ENCODE assay signal across 31 mouse cellular contexts in the genomic region with DNA sequence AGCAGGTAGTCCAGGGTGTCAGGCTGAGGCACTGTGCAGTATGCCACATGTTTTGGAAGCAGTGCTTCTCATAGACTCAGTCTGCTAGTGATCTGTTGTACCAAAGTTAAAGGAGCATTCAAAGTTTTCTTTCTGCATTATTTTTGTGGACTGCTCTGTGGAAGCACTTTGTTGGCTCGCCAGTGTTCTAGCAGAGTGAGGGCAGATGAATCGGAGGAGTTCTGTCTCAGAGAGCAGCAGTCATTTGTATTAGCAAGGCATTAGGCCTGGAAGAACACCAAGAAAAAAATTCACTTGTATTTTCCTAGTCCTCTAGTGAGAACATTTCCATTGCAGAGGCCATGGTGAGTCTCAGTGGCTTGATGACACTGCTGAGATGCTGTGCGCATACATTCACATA.
DNase-seq lines count a peak whose midpoint lies in the region; ATAC-seq and TF ChIP-seq lines count a peak whose summit lies in the region.
"Had no signal": no experiment of that assay in that cellular context is flagged by ENCODE, and none has a peak within 500 bp of the region (broad histone marks: within the 10 kb centered on the region; RNA-seq: fewer than 3 reads in every experiment).

No protein-coding gene starts in this region.

- H3K4me2 ChIP-seq in intestine, embryonic 16.5 days (ENCODE audit: low read depth, low read length): no peak overlapping the region
- H3K4me2 ChIP-seq in intestine, postnatal 0 days (replicated peaks; ENCODE audit: low read depth): no peak overlapping the region
- H3K4me2 ChIP-seq: forebrain, embryonic 12.5 days; heart, embryonic 15.5 days; hindbrain, embryonic 12.5 days; intestine, embryonic 15.5 days; liver, embryonic 11.5 days; lung, embryonic 15.5 days; neural tube, embryonic 12.5 days had no signal

- 0 out of 2 replicates have a peak, but pooled peaks cover 4% of the 10 kb centered on the region for H3K4me1 ChIP-seq in intestine, embryonic 16.5 days (ENCODE audit: control insufficient read depth, insufficient read depth, low read length)
- H3K4me1 ChIP-seq in intestine, postnatal 0 days (replicated peaks; ENCODE audit: control insufficient read depth, insufficient read depth, low read length): peaks cover 10% of the 10 kb centered on the region
- peaks cover 2% of the 10 kb centered on the region; the same call in 1 of the 2 replicates for H3K4me1 ChIP-seq in olfactory bulb, adult 2 months (ENCODE audit: control insufficient read depth, insufficient read depth, low read length)
- H3K4me1 ChIP-seq: heart, embryonic 10.5 days; hindbrain, embryonic 12.5 days; intestine, embryonic 15.5 days; lung, embryonic 15.5 days; midbrain, embryonic 10.5 days; neural tube, embryonic 12.5 days had no signal

- H3K36me3 ChIP-seq in intestine, embryonic 16.5 days (ENCODE audit: control insufficient read depth, insufficient read depth, low read length): no peaks in the 10 kb centered on the region
- H3K36me3 ChIP-seq in intestine, postnatal 0 days (ENCODE audit: control insufficient read depth, insufficient read depth): no peaks in the 10 kb centered on the region
- H3K36me3 ChIP-seq: forebrain, embryonic 12.5 days; G1E; heart, embryonic 10.5 days; heart, embryonic 15.5 days; hindbrain, embryonic 12.5 days; intestine, embryonic 15.5 days; lung, embryonic 15.5 days; midbrain, embryonic 10.5 days; neural tube, embryonic 12.5 days had no signal

- peak overlapping the region; percentile 56 for H3K27ac ChIP-seq in intestine, embryonic 16.5 days (ENCODE audit: low read length)
- H3K27ac ChIP-seq in intestine, postnatal 0 days (ENCODE audit: low read depth, low read length): no peak overlapping the region
- 0 out of 2 replicates have a peak overlapping the region, but pooled peaks have one; percentile 6 for H3K27ac ChIP-seq in olfactory bulb, adult 2 months (ENCODE audit: insufficient read depth, low read depth, low read length)
- H3K27ac ChIP-seq: forebrain, embryonic 12.5 days; heart, embryonic 10.5 days; heart, embryonic 15.5 days; hindbrain, embryonic 12.5 days; hindbrain, postnatal 0 days; intestine, embryonic 15.5 days; lung, embryonic 15.5 days; midbrain, embryonic 10.5 days; neural tube, embryonic 12.5 days; stomach, postnatal 0 days had no signal

- H3K27me3 ChIP-seq in intestine, embryonic 16.5 days (replicated peaks; ENCODE audit: control insufficient read depth, insufficient read depth, low read length): no peaks in the 10 kb centered on the region
- H3K27me3 ChIP-seq in intestine, postnatal 0 days (replicated peaks; ENCODE audit: control insufficient read depth, insufficient read depth, low read length): no peaks in the 10 kb centered on the region
- H3K27me3 ChIP-seq: forebrain, embryonic 12.5 days; heart, embryonic 15.5 days; hindbrain, embryonic 12.5 days; intestine, embryonic 15.5 days; lung, embryonic 15.5 days; neural tube, embryonic 12.5 days; Patski had no signal

- no peak for ATAC-seq in intestine, embryonic 16.5 days
- ATAC-seq in intestine, postnatal 0 days: no peak
- ATAC-seq: hindbrain, postnatal 0 days; intestine, embryonic 15.5 days; midbrain, embryonic 16.5 days had no signal

- peak; percentile 54 for DNase-seq in layer of hippocampus, adult 11-12 months (ENCODE audit: low spot score)
- DNase-seq in layer of hippocampus, postnatal 25 days (ENCODE audit: extremely low spot score in 1 of 2, low spot score in 1 of 2): no peak
- DNase-seq in layer of hippocampus, adult 8-10 months (ENCODE audit: low spot score in 2 of 2): peak; percentile 50 to 56
- DNase-seq in spleen, postnatal 14 days (ENCODE audit: low spot score in 2 of 2): no peak
- no peak for DNase-seq in ovary, postnatal 14 days (ENCODE audit: low spot score)
- DNase-seq: adrenal gland, postnatal 10 days; cerebellum, adult 11 months; cerebellum, postnatal 10 days; gastrocnemius, postnatal 25 days; heart, adult 11 months; kidney, postnatal 36 days; thymus, adult 2 months; thymus, postnatal 36 days had no signal

- H3K9ac ChIP-seq in intestine, embryonic 16.5 days (ENCODE audit: low read depth, low read length): no peak overlapping the region
- no peak overlapping the region for H3K9ac ChIP-seq in intestine, postnatal 0 days (ENCODE audit: low read depth, low read length)
- H3K9ac ChIP-seq: forebrain, embryonic 12.5 days; heart, embryonic 15.5 days; hindbrain, embryonic 12.5 days; intestine, embryonic 15.5 days; lung, embryonic 15.5 days; neural tube, embryonic 12.5 days had no signal

- no peak for TF ChIP-seq CTCF in intestine, postnatal 0 days (IDR thresholded peaks at IDR 0.05; ENCODE audit: low read depth)
- no peak for TF ChIP-seq CTCF in olfactory bulb, adult 2 months (IDR thresholded peaks at IDR 0.05; ENCODE audit: insufficient read depth, low read depth, low read length)

- no peaks in the 10 kb centered on the region for H3K9me3 ChIP-seq in intestine, embryonic 16.5 days (ENCODE audit: control insufficient read depth, low read length)
- no peaks in the 10 kb centered on the region for H3K9me3 ChIP-seq in intestine, postnatal 0 days (ENCODE audit: control insufficient read depth)
- H3K9me3 ChIP-seq: forebrain, embryonic 12.5 days; G1E; heart, embryonic 10.5 days; heart, embryonic 15.5 days; hindbrain, embryonic 12.5 days; intestine, embryonic 15.5 days; lung, embryonic 15.5 days; midbrain, embryonic 10.5 days; neural tube, embryonic 12.5 days had no signal

- TF ChIP-seq POLR2A in olfactory bulb, adult 2 months (IDR thresholded peaks at IDR 0.05; ENCODE audit: insufficient read depth, low read depth, low read length): no peak

- WGBS in intestine, embryonic 16.5 days: 81% methylated on average over 3 of the region's 3 CpGs
- 80% methylated on average over 3 of the region's 3 CpGs for WGBS in intestine, postnatal 0 days
- 74% methylated on average over 3 of the region's 3 CpGs for WGBS in olfactory bulb, adult 2 months

- H3K4me3 ChIP-seq in intestine, embryonic 16.5 days (ENCODE audit: low read length): no peak overlapping the region
- H3K4me3 ChIP-seq in intestine, postnatal 0 days (ENCODE audit: low read depth, low read length): no peak overlapping the region
- no peak overlapping the region for H3K4me3 ChIP-seq in olfactory bulb, adult 2 months (ENCODE audit: insufficient read depth, low read depth, low read length)
- H3K4me3 ChIP-seq: erythroblast, embryonic 14.5 days; forebrain, embryonic 12.5 days; heart, embryonic 10.5 days; heart, embryonic 15.5 days; hindbrain, embryonic 12.5 days; intestine, embryonic 15.5 days; lung, embryonic 15.5 days; midbrain, embryonic 10.5 days; neural tube, embryonic 12.5 days had no signal

Comparison
In these comparisons a context has a peak if more than half of its experiments do, and no peak if none do; other contexts are left out.
1. DNase-seq: peak in layer of hippocampus, adult 11-12 months (single experiment) and layer of hippocampus, adult 8-10 months (2 of 2); none in layer of hippocampus, postnatal 25 days (0 of 2), spleen, postnatal 14 days (0 of 2) and ovary, postnatal 14 days (single experiment).